Mouse (Mus musculus): ENCODE measurements around the gene Dcst2. TPM values are rescaled to one million over a fixed set of nuclear protein-coding genes. Genes with fewer than 3 reads are reported as not detected.

Gene Dcst2
- polyA plus RNA-seq, 1 experiment from 2014 or later = 0.34 TPM

DNA sequence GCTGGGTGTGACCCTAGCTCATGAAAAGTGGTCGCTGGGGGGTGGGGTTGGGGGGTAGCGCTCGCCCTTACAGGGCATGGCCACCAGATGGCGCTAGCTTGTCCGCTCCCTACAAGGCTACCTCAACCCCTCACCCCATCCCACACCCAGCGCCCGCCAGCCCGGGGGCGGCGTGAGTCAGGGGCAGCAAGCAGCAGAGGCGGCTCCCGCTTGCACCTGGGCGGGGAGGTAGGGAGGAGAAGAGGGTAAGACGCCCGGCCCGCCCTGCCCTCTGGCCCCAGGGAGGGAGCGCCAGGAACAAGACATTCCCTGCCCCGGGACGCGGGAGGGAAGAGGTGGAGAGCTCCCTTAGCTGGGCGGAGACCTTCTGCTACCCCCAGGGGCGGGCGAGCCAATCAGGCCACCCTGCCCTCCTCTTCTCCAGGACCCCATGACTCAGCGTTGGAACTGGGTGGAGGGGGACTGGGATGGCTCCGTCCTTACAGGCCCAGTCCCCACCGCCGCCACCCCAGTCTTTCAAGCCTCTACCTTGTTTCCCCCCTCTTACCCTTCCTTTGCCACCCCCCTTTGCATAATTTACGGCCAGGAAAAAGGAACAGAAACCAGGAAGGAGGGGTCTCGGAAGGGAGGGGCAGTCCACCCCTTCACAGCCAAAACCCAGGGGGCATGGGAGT is 16.8 kb downstream of the Dcst2 start:
- peak; percentile 90 for DNase-seq (ENCODE audit: low spot score)
- peak overlapping the region; percentile 65 for H3K4me3 ChIP-seq
- H3K36me3 ChIP-seq = peaks cover 18% of the 10 kb centered on the region; the same call in 1 of the 2 replicates
- peaks cover 25% of the 10 kb centered on the region for H3K4me1 ChIP-seq (replicated peaks)
- peak overlapping the region; percentile 93 for H3K27ac ChIP-seq
- H3K27me3 ChIP-seq (ENCODE audit: insufficient read depth, poor library complexity, severe bottlenecking) = no peaks in the 10 kb centered on the region
- H3K9me3 ChIP-seq = no peaks in the 10 kb centered on the region
- WGBS = 1% methylated on average over 29 of the region's 29 CpGs

DNA sequence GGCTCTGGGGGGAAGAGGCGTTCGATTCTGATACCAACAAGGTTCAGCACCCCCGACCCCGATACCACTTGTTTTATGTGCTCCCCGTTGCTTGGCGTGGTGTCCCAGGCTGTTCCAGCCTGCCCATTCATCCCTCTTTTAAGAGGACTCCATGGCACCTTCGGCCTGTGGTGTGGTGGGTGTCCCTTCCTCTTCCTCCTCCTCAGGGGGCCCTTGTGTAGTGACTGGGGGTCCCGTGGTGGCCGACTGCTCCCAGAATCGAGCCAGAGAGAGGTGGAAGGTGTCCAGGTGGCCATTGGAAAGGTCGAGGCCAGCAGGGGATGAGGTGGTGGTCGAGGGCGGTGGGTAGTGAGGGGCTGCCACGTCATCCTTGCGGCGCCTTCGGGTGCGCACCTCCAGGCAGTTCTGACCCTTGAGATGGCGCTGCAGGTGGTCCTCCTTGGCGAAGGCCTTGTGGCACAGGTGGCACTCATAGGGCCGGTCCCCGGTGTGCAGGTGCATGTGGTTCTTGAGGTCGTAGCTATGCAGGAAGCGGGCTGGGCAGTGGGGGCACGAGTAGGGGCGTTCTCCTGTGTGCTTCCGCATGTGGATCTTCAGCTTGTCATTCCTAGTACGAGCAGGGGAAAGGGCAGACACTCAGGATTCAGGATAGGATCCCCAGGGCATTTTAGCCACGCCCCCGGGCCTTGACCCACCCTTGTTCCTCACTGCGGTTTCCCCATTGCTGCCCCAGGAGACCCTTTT is 17.8 kb downstream of the Dcst2 start:
- no peaks in the 10 kb centered on the region for H3K27me3 ChIP-seq (ENCODE audit: insufficient read depth, poor library complexity, severe bottlenecking)
- peaks cover 18% of the 10 kb centered on the region; the same call in 1 of the 2 replicates for H3K36me3 ChIP-seq
- no peak for DNase-seq (ENCODE audit: low spot score)
- peak overlapping the region; percentile 65; the same call in 1 of the 2 replicates for H3K4me3 ChIP-seq
- 87% methylated on average over 31 of the region's 31 CpGs for WGBS
- peak overlapping the region; percentile 93 for H3K27ac ChIP-seq
- peaks cover 31% of the 10 kb centered on the region for H3K4me1 ChIP-seq (replicated peaks)
- H3K9me3 ChIP-seq = no peaks in the 10 kb centered on the region

- H3K27ac ChIP-seq = no peak overlapping the region
- no peaks in the 10 kb centered on the region for H3K27me3 ChIP-seq (ENCODE audit: insufficient read depth, poor library complexity, severe bottlenecking)
- H3K4me1 ChIP-seq (replicated peaks) = peaks cover 38% of the 10 kb centered on the region
- H3K9me3 ChIP-seq = no peaks in the 10 kb centered on the region
- no peak for DNase-seq (ENCODE audit: low spot score)
- H3K36me3 ChIP-seq = peaks cover 18% of the 10 kb centered on the region; the same call in 1 of the 2 replicates
- no peak overlapping the region for H3K4me3 ChIP-seq
- WGBS = 93% methylated on average over 14 of the region's 14 CpGs
Measured at GRCm38 (mm10) chr3:89380291-89380690, 18.5 kb downstream of the Dcst2 start.

DNA sequence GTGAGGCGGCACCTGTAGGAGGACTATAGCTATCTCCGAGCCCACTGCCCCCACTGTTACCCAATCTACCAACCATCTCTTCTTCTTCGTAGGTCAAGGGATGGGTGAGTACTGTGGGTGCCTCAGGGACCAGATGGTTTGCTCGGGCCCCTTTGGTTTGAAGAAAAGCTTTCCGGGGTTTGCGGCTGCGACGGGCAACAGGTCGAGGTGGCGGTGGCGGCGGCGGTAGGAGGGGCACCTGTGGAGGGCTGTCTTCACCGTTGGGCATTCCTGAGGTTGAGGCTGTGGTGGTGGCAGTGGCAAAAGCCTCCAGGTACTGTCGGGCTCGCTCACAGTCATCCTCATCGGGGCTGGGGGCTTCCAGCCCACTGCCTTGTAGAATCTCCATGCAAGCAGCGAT is 18.9 kb downstream of the Dcst2 start:
- no peak for DNase-seq (ENCODE audit: low spot score)
- Histone ChIP-seq H3K27me3 (ENCODE audit: insufficient read depth, poor library complexity, severe bottlenecking) (peaks cover 3% of the 10 kb centered on the region; the same call in 1 of the 2 replicates), H3K4me1 (replicated peaks) (peaks cover 42% of the 10 kb centered on the region), H3K36me3 (peaks cover 18% of the 10 kb centered on the region; the same call in 1 of the 2 replicates), H3K4me3 (no peak overlapping the region), H3K27ac (no peak overlapping the region), H3K9me3 (no peaks in the 10 kb centered on the region)
- WGBS = 92% methylated on average over 18 of the region's 18 CpGs

DNA sequence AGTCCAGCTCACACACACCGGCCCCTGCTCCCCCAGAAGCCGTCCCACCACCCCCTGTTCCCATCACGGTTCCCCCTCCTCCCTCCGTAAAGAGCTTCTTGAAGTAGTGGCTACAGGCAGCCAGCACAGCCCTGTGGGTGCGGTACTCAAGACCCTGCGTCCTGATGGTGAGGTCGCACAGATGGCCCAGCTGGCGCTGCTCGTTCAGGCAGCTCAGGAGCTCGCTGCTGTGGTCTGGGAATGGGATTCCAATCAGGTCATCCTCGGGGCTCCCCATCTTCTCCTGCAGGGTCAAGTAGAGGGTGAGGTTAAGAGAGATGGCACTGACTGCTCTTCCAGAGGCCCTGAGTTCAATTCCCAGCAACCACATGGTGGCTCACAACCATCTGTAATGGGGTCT is 19.5 kb downstream of the Dcst2 start:
- no peak for DNase-seq (ENCODE audit: low spot score)
- WGBS = 86% methylated on average over 11 of the region's 11 CpGs

GRCm38 (mm10) chr3:89382033-89382882 is 20.5 kb downstream of the Dcst2 start:
- no peak overlapping the region for H3K4me3 ChIP-seq
- H3K27ac ChIP-seq = no peak overlapping the region
- no peaks in the 10 kb centered on the region for H3K9me3 ChIP-seq
- peaks cover 18% of the 10 kb centered on the region; the same call in 1 of the 2 replicates for H3K36me3 ChIP-seq
- peaks cover 6% of the 10 kb centered on the region; the same call in 1 of the 2 replicates for H3K27me3 ChIP-seq (ENCODE audit: insufficient read depth, poor library complexity, severe bottlenecking)
- WGBS = 85% methylated on average over 9 of the region's 9 CpGs
- no peak for DNase-seq (ENCODE audit: low spot score)
- H3K4me1 ChIP-seq (replicated peaks) = peaks cover 54% of the 10 kb centered on the region

More for the DNA sequence above, 19.5 kb downstream of the Dcst2 start:
- H3K4me1 ChIP-seq (replicated peaks) = peaks cover 44% of the 10 kb centered on the region
- no peak overlapping the region for H3K4me3 ChIP-seq
- peaks cover 18% of the 10 kb centered on the region; the same call in 1 of the 2 replicates for H3K36me3 ChIP-seq
- H3K9me3 ChIP-seq = no peaks in the 10 kb centered on the region
- H3K27me3 ChIP-seq (ENCODE audit: insufficient read depth, poor library complexity, severe bottlenecking) = peaks cover 6% of the 10 kb centered on the region; the same call in 1 of the 2 replicates
- H3K27ac ChIP-seq = no peak overlapping the region

DNA sequence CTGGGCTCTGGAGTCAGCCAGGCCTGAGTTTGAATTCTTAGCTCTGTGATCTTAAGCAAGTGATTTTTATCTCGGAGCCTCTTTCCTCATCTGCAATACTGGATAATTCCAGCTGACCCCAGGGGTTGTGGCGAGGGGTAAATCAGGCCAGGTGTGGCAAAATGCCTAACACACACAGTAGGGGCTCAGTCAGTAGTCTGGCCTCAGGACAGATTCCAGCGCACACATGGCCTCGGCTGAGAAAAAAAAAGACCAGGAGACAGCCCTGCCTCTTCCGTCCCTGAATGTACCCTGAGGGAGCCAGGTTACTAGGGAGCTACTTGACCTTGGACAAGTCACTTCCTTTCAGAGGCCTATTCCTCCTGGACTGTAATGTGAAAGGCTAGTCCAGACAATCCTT is 21.2 kb downstream of the Dcst2 start:
- Histone ChIP-seq H3K4me1 (replicated peaks) (peaks cover 55% of the 10 kb centered on the region), H3K27me3 (ENCODE audit: insufficient read depth, poor library complexity, severe bottlenecking) (peaks cover 6% of the 10 kb centered on the region; the same call in 1 of the 2 replicates), H3K9me3 (no peaks in the 10 kb centered on the region), H3K27ac (no peak overlapping the region), H3K4me3 (no peak overlapping the region), H3K36me3 (peaks cover 18% of the 10 kb centered on the region; the same call in 1 of the 2 replicates)
- 88% methylated on average over 5 of the region's 5 CpGs for WGBS
- DNase-seq (ENCODE audit: low spot score) = no peak

DNA sequence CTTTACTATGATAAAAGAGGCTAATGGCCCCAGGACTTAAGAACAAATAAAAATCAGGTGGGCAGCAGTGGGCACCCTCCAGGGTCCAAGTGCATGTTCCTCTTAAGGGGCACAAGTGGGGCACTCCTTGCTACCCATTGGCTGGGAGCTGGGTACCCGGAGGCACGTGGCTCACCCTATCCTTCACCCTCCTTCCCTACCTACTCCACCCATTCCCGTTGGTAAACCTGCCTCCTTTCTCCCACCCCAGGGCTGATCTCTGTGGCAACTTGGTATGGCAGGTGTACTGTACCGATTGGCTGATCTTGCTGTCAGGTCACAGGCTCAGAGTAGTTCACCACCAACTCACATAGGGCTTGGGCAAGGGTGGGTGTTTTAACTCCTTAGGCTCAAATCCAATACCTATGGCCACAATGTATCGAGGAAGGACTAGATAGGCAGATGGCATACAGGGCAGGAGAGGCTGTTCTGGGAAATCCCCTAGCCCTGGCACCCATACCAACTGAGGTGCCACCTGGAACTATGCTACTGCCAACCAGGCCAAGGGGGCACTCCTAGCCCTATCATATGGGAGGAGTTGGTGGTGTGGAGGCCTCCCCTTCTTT is 22.0 kb downstream of the Dcst2 start:
- Histone ChIP-seq H3K36me3 (peaks cover 18% of the 10 kb centered on the region; the same call in 1 of the 2 replicates), H3K4me1 (replicated peaks) (peaks cover 55% of the 10 kb centered on the region), H3K27me3 (ENCODE audit: insufficient read depth, poor library complexity, severe bottlenecking) (peaks cover 6% of the 10 kb centered on the region; the same call in 1 of the 2 replicates), H3K4me3 (no peak overlapping the region), H3K27ac (no peak overlapping the region), H3K9me3 (no peaks in the 10 kb centered on the region)
- no peak for DNase-seq (ENCODE audit: low spot score)
- 87% methylated on average over 5 of the region's 5 CpGs for WGBS

- peaks cover 6% of the 10 kb centered on the region; the same call in 1 of the 2 replicates for H3K27me3 ChIP-seq (ENCODE audit: insufficient read depth, poor library complexity, severe bottlenecking)
- no peak for DNase-seq (ENCODE audit: low spot score)
- peak overlapping the region; percentile 50 for H3K27ac ChIP-seq
- H3K36me3 ChIP-seq = peaks cover 16% of the 10 kb centered on the region; the same call in 1 of the 2 replicates
- H3K4me3 ChIP-seq = peak overlapping the region; percentile 2; the same call in 1 of the 2 replicates
- H3K9me3 ChIP-seq = no peaks in the 10 kb centered on the region
- H3K4me1 ChIP-seq (replicated peaks) = peaks cover 48% of the 10 kb centered on the region
- 70% methylated on average over 12 of the region's 12 CpGs for WGBS
Measured at GRCm38 (mm10) chr3:89384331-89385076, 22.7 kb downstream of the Dcst2 start.

DNA sequence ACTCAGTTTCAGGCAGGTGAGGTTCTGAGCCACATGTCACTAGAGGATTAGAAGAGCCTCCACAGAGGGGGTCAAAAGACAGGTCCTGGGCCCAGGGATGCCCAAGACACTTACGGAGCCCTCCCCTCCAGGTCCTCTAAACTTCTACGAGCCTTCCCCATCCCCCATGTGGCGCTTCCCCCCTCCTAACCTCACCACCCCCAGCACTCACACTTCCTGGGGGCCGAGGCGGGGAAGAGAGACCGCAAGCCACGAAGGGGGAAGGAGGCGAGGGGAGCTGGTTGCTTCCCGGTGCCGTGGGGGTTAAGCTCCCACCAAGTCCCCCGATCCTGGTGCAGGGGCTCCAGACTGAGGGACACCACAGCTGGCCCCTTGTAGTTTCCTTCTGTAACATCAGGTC is 23.7 kb downstream of the Dcst2 start:
- Histone ChIP-seq H3K9me3 (no peaks in the 10 kb centered on the region), H3K27ac (no peak overlapping the region), H3K36me3 (peaks cover 8% of the 10 kb centered on the region; the same call in 1 of the 2 replicates), H3K4me3 (no peak overlapping the region), H3K4me1 (replicated peaks) (peaks cover 48% of the 10 kb centered on the region), H3K27me3 (ENCODE audit: insufficient read depth, poor library complexity, severe bottlenecking) (peaks cover 11% of the 10 kb centered on the region)
- 43% methylated on average over 11 of the region's 11 CpGs for WGBS
- DNase-seq (ENCODE audit: low spot score) = no peak
